Mouse (Mus musculus): ENCODE data around the gene Rab25.

Rab25 gene

DNA sequence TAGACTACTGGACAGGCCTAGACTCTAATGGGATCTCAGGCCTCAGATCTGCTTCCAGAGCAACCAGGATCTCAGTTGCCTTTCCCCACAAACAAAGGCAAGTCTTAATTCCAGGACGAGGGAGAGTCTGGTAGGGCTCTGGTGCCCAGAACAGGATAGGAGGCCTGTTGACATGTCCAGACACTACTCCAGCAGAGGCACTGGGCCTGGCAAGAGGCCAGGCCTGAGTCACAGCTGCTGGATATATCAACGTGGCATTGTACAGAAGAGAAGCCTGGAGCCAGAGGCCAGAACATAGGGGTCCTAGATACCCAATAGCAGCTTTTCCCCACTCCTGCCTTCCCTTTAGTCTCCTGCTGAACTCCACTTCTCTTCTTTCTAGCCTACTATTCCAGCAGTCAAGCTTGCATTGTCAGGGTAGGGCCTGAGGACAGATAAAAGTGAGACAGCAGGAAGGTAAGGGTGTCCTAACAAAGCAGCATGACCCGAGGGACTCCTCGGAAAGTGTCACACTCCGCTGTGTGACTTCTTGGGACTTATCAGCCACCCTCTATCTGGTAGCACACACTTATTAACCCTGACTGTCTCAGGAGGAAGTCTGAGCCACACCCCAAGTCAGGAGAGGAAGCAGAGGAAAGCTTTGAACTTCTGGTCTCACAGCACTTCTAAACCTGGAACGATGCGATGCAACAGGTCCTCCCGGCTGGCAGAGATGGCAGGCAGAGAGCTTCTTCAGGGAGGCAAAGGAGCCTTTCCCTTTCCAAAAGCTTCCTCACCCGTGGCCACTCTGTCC is 53.1 kb downstream of the Rab25 start:
- H3K4me3 ChIP-seq (replicated peaks; ENCODE audit: low read length), result peak overlapping the region; percentile 5; the same call in 1 of the 2 replicates
- H3K9me3 ChIP-seq (ENCODE audit: low read length), result no peaks in the 10 kb centered on the region
- H3K4me1 ChIP-seq (replicated peaks; ENCODE audit: low read depth, low read length), result peaks cover 75% of the 10 kb centered on the region
- TF ChIP-seq NANOG (IDR thresholded peaks at IDR 0.05; ENCODE audit: borderline replicate concordance, low read length), result no peak
- TF ChIP-seq POU5F1 (IDR thresholded peaks at IDR 0.05; ENCODE audit: borderline replicate concordance, low read length), result no peak
- TF ChIP-seq CTCF (conservative IDR thresholded peaks at IDR 0.05; ENCODE audit: low read length), result no peak
- H3K36me3 ChIP-seq (ENCODE audit: insufficient read depth, low read length), result peaks cover 16% of the 10 kb centered on the region
- H3K27me3 ChIP-seq (ENCODE audit: insufficient read depth, low read length), result no peaks in the 10 kb centered on the region

DNA sequence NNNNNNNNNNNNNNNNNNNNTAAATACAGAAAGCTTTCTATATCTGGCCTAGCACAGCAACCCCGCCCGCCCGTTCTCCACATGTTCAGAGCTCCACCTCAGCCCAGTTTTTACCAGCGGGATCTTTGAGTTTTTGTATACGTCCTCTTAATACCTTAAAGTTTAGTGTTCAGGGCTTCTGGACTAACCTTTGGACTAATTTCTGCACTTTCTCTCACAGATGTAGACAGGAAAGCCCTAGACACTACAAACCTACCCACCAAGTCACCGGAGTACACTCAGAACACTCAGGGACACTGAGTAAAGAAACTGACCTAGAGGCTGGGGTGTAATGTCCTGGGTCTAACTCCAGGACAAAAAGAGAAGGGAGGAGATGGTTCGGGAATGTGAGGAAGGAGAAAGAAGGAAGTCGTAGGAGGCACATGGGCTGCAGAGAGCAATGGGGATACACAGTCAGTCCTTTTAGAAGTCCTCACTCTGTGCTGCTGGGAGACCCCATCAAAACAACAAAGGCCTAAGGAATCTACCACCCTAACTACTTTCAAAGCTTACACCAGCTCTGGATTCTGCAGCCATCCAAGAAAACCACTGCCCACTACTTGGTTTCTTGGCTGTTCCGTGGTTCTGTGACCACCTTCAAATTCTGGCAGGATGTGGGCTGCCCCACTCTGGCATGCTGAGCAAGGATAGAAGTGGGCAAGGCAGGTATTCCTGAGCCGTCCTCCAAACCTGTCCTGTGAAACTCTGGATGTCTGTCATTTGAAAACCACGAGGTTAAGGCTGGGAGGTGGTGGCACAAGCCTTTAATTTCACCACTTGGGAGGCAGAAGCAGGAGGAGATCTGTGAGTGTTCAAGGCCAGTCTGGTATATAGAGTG is 54.2 kb downstream of the Rab25 start:
- peaks cover 80% of the 10 kb centered on the region for H3K4me1 ChIP-seq (replicated peaks; ENCODE audit: low read depth, low read length)
- no peaks in the 10 kb centered on the region for H3K9me3 ChIP-seq (ENCODE audit: low read length)
- H3K4me3 ChIP-seq (replicated peaks; ENCODE audit: low read length), result peak overlapping the region; percentile 80
- TF ChIP-seq NANOG (IDR thresholded peaks at IDR 0.05; ENCODE audit: borderline replicate concordance, low read length), result no peak
- TF ChIP-seq CTCF (conservative IDR thresholded peaks at IDR 0.05; ENCODE audit: low read length), result no peak
- TF ChIP-seq POU5F1 (IDR thresholded peaks at IDR 0.05; ENCODE audit: borderline replicate concordance, low read length), result no peak
- no peaks in the 10 kb centered on the region for H3K27me3 ChIP-seq (ENCODE audit: insufficient read depth, low read length)
- peaks cover 16% of the 10 kb centered on the region for H3K36me3 ChIP-seq (ENCODE audit: insufficient read depth, low read length)

All from E14TG2a.4 (cell line).